Mouse (Mus musculus): ENCODE data around the gene Gm20604. TPM values are rescaled to one million over a fixed set of nuclear protein-coding genes. Genes with fewer than 3 reads are reported as not detected.

The Gm20604 gene
- polyA plus RNA-seq, 1 experiment: 0.86 TPM

DNA sequence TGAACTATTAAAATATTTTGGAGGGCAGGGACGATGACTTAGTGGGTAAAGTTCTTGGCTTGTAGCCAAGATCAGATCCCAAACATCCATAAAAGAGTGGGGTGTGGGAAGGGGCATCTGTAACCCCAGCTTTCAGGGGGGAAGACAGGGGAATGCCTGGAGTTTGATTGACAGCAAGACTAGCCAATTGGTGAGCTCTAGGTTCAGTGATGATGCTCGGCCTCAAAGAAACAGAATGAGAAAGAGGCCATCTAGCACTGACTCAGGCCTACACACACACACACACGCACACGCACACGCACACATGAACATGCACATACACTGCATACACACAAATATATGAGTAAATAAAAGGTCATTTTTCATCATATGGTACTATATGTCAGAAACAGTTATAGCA is 48.6 kb downstream of the Gm20604 start:
- no peak overlapping the region for H3K4me3 ChIP-seq (ENCODE audit: extremely low read depth, insufficient read depth, insufficient read length)
- H3K4me1 ChIP-seq (ENCODE audit: control insufficient read depth, insufficient read depth, insufficient read length): peaks cover 10% of the 10 kb centered on the region; the same call in 1 of the 2 replicates
- H3K36me3 ChIP-seq (ENCODE audit: control insufficient read depth, insufficient read depth, low read length): no peaks in the 10 kb centered on the region
- 93% methylated on average over 5 of the region's 5 CpGs for WGBS
- no peak overlapping the region for H3K27ac ChIP-seq (ENCODE audit: insufficient read depth, low read length)
- DNase-seq (ENCODE audit: low read depth in 1 of 2, low spot score in 2 of 2): no peak
- no peaks in the 10 kb centered on the region for H3K27me3 ChIP-seq (ENCODE audit: control insufficient read depth, insufficient read depth, low read length)
- TF ChIP-seq CTCF (IDR thresholded peaks at IDR 0.05; ENCODE audit: extremely low read depth, insufficient read depth, insufficient read length, insufficient replicate concordance) (no peak), POLR2A (IDR thresholded peaks at IDR 0.05; ENCODE audit: low read depth, low read length) (no peak)

DNA sequence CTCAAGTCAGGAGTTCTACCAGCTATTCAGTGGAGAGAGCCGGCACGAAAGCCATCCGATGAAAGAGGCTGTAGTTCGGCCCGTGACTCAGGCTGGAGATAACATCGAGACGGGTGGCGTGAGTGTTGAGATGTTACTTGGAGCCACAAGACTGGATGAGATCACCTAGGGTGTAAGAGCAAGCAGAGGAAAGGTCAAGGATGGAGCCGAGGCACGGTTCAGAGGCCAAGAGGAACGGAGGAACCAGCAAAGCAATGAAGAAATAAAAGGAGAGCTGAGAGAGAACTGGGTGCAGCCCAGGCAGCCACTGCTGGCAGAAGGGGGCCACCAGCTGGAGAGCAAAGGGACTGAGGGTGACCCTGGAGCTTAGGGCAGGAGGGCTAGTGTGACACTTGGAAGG is 50.3 kb downstream of the Gm20604 start:
- no peak overlapping the region for H3K4me3 ChIP-seq (ENCODE audit: extremely low read depth, insufficient read depth, insufficient read length)
- WGBS: 85% methylated on average over 11 of the region's 11 CpGs
- TF ChIP-seq POLR2A (IDR thresholded peaks at IDR 0.05; ENCODE audit: low read depth, low read length) (no peak), CTCF (IDR thresholded peaks at IDR 0.05; ENCODE audit: extremely low read depth, insufficient read depth, insufficient read length, insufficient replicate concordance) (0 out of 2 replicates have a peak, but pooled peaks have one; percentile 21)

DNA sequence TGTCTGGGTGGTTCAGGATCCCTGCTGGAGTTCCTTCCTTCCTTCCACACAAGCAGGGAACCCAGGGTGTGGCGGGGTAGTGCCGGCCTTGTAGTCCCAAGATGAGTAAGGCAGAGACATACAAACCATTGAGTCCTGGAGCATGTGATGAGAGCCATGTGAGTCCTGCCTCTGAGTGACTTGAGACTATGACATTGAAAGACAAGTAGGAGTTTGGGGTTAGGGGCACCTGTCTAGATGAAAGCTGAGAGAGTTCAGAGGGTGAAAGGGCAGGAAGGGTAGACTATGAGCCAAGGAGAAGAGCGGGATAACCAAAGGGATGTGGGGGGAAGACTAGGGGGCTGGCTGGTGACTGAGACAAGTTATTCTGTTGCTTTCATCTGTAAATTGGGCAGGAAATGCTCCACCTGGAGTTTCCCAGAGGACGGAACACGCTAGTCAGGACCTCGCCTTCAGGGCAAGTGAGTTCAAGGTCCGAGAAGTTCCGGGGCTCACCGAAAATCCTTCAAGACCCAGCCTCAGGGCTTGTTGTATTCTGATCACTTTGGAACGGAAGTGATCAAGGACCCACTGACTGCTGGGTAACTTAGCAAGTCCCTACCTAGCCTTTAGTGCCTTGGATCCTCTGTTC is 51.5 kb downstream of the Gm20604 start:
- no peak for DNase-seq (ENCODE audit: low read depth in 1 of 2, low spot score in 2 of 2)
- Histone ChIP-seq H3K4me3 (ENCODE audit: extremely low read depth, insufficient read depth, insufficient read length) (no peak overlapping the region), H3K36me3 (ENCODE audit: control insufficient read depth, insufficient read depth, low read length) (no peaks in the 10 kb centered on the region), H3K27ac (ENCODE audit: insufficient read depth, low read length) (no peak overlapping the region), H3K27me3 (ENCODE audit: control insufficient read depth, insufficient read depth, low read length) (no peaks in the 10 kb centered on the region), H3K4me1 (ENCODE audit: control insufficient read depth, insufficient read depth, insufficient read length) (peaks cover 12% of the 10 kb centered on the region; the same call in 1 of the 2 replicates)
- TF ChIP-seq POLR2A (IDR thresholded peaks at IDR 0.05; ENCODE audit: low read depth, low read length) (no peak), CTCF (IDR thresholded peaks at IDR 0.05; ENCODE audit: extremely low read depth, insufficient read depth, insufficient read length, insufficient replicate concordance) (no peak)
- 89% methylated on average over 10 of the region's 10 CpGs for WGBS

More for the DNA sequence above, 50.3 kb downstream of the Gm20604 start:
- Histone ChIP-seq H3K36me3 (ENCODE audit: control insufficient read depth, insufficient read depth, low read length) (no peaks in the 10 kb centered on the region), H3K27me3 (ENCODE audit: control insufficient read depth, insufficient read depth, low read length) (no peaks in the 10 kb centered on the region), H3K4me1 (ENCODE audit: control insufficient read depth, insufficient read depth, insufficient read length) (peaks cover 7% of the 10 kb centered on the region; the same call in 1 of the 2 replicates), H3K27ac (ENCODE audit: insufficient read depth, low read length) (no peak overlapping the region)
- no peak for DNase-seq (ENCODE audit: low read depth in 1 of 2, low spot score in 2 of 2)

DNA sequence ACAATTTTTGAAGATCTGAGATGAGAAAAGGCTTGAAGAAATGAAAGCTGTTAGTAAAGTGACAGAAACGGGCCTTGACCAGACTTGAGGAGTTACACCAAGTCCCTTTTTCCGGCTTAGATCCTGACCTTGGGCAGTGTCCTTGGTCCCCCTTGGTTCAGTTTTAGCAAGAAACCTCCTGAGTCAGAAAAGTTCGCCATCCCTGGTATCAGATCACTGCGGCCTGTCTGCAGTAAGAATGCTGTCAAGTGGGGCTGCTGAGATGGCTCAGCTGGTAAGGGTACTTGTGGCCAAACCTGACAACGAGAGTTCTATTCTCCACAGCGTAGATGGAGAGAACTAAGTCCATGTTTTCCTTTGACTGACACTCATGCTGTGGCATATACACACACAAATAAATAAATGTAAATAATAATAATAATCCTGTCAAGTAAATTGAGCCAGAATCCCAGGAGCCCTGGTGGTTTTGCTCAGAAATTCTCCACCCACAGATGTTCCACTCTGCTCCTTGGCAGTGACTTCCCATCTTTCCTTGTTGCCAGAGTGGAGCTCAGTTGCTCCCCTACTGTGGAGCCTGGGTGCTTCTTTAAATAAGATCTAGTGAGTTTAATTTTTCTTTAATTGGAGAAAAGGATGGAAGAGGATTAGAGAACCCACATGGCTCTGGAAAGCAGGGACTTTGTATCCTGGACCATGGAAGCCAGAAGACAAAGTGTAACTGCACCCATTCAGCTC is 52.4 kb downstream of the Gm20604 start:
- WGBS: 81% methylated on average over 6 of the region's 6 CpGs
- no peak for DNase-seq (ENCODE audit: low read depth in 1 of 2, low spot score in 2 of 2)
- TF ChIP-seq CTCF (IDR thresholded peaks at IDR 0.05; ENCODE audit: extremely low read depth, insufficient read depth, insufficient read length, insufficient replicate concordance): no peak
- TF ChIP-seq POLR2A (IDR thresholded peaks at IDR 0.05; ENCODE audit: low read depth, low read length): no peak
- Histone ChIP-seq H3K27ac (ENCODE audit: insufficient read depth, low read length) (no peak overlapping the region), H3K27me3 (ENCODE audit: control insufficient read depth, insufficient read depth, low read length) (no peaks in the 10 kb centered on the region), H3K36me3 (ENCODE audit: control insufficient read depth, insufficient read depth, low read length) (no peaks in the 10 kb centered on the region), H3K4me3 (ENCODE audit: extremely low read depth, insufficient read depth, insufficient read length) (no peak overlapping the region), H3K4me1 (ENCODE audit: control insufficient read depth, insufficient read depth, insufficient read length) (peaks cover 12% of the 10 kb centered on the region; the same call in 1 of the 2 replicates)

DNA sequence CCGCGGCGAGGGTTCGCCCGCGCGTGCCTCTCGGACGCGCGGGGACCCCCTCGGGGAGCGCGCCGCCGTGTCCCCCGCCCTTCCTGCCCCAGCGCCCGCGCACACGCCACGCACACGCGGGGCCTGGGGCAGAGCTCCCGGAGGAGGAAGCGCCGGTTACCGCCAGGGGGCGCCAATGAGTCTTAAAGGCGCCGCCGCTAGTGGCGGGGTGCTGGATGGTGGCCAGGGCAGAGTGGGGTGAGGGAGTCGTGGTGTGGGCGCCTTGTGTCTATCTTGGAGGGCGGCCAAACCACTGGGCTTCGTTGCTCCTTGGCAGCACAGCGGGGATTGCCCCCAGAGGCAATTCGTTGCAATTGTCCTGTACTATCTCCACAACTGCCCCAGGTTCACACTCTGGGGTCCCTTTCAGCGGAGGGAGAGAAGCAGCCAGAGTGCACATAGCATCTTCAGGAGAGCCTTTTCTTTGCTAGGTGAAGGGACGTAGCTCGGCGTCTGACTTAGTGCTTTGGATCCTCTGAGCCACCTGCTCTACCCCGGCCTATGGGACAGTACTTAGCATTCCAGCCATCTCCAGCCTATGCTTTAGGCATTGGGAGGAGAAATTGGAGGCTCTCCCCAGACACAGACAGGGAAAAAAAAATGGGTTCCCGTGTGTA is 53.1 kb downstream of the Gm20604 start:
- TF ChIP-seq CTCF (IDR thresholded peaks at IDR 0.05; ENCODE audit: extremely low read depth, insufficient read depth, insufficient read length, insufficient replicate concordance) (peak; percentile 83), POLR2A (IDR thresholded peaks at IDR 0.05; ENCODE audit: low read depth, low read length) (no peak)
- Histone ChIP-seq H3K36me3 (ENCODE audit: control insufficient read depth, insufficient read depth, low read length) (no peaks in the 10 kb centered on the region), H3K4me3 (ENCODE audit: extremely low read depth, insufficient read depth, insufficient read length) (peak overlapping the region; percentile 76), H3K27ac (ENCODE audit: insufficient read depth, low read length) (peak overlapping the region; percentile 87), H3K4me1 (ENCODE audit: control insufficient read depth, insufficient read depth, insufficient read length) (peaks cover 12% of the 10 kb centered on the region; the same call in 1 of the 2 replicates), H3K27me3 (ENCODE audit: control insufficient read depth, insufficient read depth, low read length) (no peaks in the 10 kb centered on the region)
- peak; percentile 68 to 84 for DNase-seq (ENCODE audit: low read depth in 1 of 2, low spot score in 2 of 2)
- 3% methylated on average over 44 of the region's 45 CpGs for WGBS

DNA sequence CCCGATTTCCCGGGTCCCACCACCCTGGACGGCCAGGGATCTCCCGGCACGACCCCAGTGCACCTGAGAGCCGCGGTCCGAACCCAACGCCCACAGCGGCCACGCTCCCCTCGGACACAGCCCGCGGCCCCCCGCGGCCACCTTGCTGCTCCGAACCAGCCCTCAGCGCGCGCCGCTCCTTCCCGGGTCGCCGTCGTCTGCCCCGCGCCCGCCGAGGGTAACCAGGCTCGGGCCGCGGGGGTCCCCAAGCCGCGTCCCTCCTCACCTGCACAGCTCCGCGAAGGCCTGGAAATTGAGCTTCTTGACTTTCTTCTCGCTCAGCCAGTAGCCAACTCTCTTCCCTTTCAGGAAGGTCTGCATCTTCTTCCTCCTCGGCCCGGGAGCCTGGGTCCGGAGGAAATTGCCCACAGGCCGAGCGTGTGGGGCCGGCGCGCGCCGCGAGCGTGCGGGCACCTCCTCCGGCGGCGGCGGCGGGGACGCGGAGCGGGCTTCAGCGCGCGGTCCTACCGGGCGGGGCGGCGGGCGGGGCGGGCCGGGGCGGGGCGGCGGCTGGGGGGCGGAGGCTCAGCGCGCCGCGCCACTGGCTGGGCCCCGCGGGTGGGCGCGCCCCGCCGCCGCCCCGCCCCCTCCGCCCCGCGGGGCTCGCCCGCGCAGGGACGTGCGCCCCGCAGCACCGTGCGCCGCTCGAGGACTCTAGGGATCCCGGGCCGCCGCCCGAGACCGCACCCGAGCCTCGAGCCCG is 53.8 kb downstream of the Gm20604 start, which contains the start of gene Itpk1:
TSS of gene Itpk1 (minus strand) at position 474 of the 742 bp plus-strand sequence.
- peaks cover 13% of the 10 kb centered on the region; the same call in 1 of the 2 replicates for H3K4me1 ChIP-seq (ENCODE audit: control insufficient read depth, insufficient read depth, insufficient read length)
- peak within 1 kb of the TSS; percentile 87 for H3K27ac ChIP-seq (ENCODE audit: insufficient read depth, low read length)
- no peaks in the 10 kb centered on the region for H3K27me3 ChIP-seq (ENCODE audit: control insufficient read depth, insufficient read depth, low read length)
- TF ChIP-seq CTCF (IDR thresholded peaks at IDR 0.05; ENCODE audit: extremely low read depth, insufficient read depth, insufficient read length, insufficient replicate concordance) (no peak), POLR2A (IDR thresholded peaks at IDR 0.05; ENCODE audit: low read depth, low read length) (no peak)
- H3K36me3 ChIP-seq (ENCODE audit: control insufficient read depth, insufficient read depth, low read length): no peaks in the 10 kb centered on the region
- WGBS: 4% methylated on average over 98 of the region's 105 CpGs
- peak within 1 kb of the TSS; percentile 98 for H3K4me3 ChIP-seq (ENCODE audit: extremely low read depth, insufficient read depth, insufficient read length)
- peak in 1 of 2 experiments; percentile 40 for DNase-seq (ENCODE audit: low read depth in 1 of 2, low spot score in 2 of 2)

All from spleen, adult 2 months (tissue).